Comparison of ENCODE assay signal across 8 mouse cellular contexts in genomic region chr11:71674319-71674718, GRCm38 (mm10).
A peak's percentile ranks its signal among the peaks of the same experiment; 100 is the strongest.
DNase-seq lines count a peak whose midpoint lies in the region; ATAC-seq and TF ChIP-seq lines count a peak whose summit lies in the region.

No protein-coding gene starts in this region.

- H3K4me1 ChIP-seq in midbrain, embryonic 16.5 days (ENCODE audit: control insufficient read depth, insufficient read depth, low read length): peaks cover 3% of the 10 kb centered on the region; the same call in 1 of the 2 replicates

- WGBS in midbrain, embryonic 16.5 days: 41% methylated on average over 5 of the region's 5 CpGs

- no peak overlapping the region for H3K4me3 ChIP-seq in gastrocnemius, adult 2 months
- H3K4me3 ChIP-seq in midbrain, embryonic 16.5 days (ENCODE audit: low read depth, low read length): no peak overlapping the region

- H3K4me2 ChIP-seq in midbrain, embryonic 16.5 days (ENCODE audit: low read length): no peak overlapping the region

- intact Hi-C loops in gastrocnemius, adult 2 months (cut with DNase I): loop anchor here (2.0 to 10.0 kb wide), 2 partner anchors 174 to 350 kb away; no protein-coding TSS in a partner anchor
- intact Hi-C loops in heart, postnatal 10 days (cut with DNase I): loop anchor here (1.0 to 5.0 kb wide), 6 partner anchors 73 to 348 kb away; partner anchors contain the start of gene Wscd1

- 0 out of 2 replicates have a peak, but pooled peaks have one; percentile 66 for ATAC-seq in midbrain, embryonic 16.5 days

- H3K27ac ChIP-seq in gastrocnemius, adult 2 months: no peak overlapping the region
- no peak overlapping the region for H3K27ac ChIP-seq in midbrain, embryonic 16.5 days (ENCODE audit: low read length)

- peak; percentile 79 for TF ChIP-seq CTCF in gastrocnemius, adult 2 months (IDR thresholded peaks at IDR 0.05)

- H3K27me3 ChIP-seq in midbrain, embryonic 16.5 days (ENCODE audit: control insufficient read depth, insufficient read depth, low read depth, low read length): no peaks in the 10 kb centered on the region

- H3K36me3 ChIP-seq in midbrain, embryonic 16.5 days (ENCODE audit: control insufficient read depth, insufficient read depth, low read length): no peaks in the 10 kb centered on the region

- H3K9me3 ChIP-seq in midbrain, embryonic 16.5 days (replicated peaks; ENCODE audit: control insufficient read depth, low read length, poor library complexity, severe bottlenecking): no peaks in the 10 kb centered on the region

- DNase-seq in gastrocnemius, adult 2 months: peak; percentile 59
- no peak for DNase-seq in gastrocnemius, postnatal 25 days
- DNase-seq in ES-CJ7 (ENCODE audit: low read depth, low spot score): peak; percentile 43
- DNase-seq in cerebellum, adult 9-10 months: peak; percentile 73
- DNase-seq in heart, postnatal 10 days: peak; percentile 45 to 67
- DNase-seq in left cerebral cortex, adult 18-20 months (ENCODE audit: low spot score in 2 of 2): peak; percentile 68 to 75
- peak; percentile 70 to 71 for DNase-seq in thymus, postnatal 36 days

- H3K9ac ChIP-seq in midbrain, embryonic 16.5 days (ENCODE audit: low read depth, low read length): no peak overlapping the region
